Mouse (Mus musculus) ES-E14 (cell line): ENCODE measurements around the gene Gid8. TPM values are rescaled to one million over a fixed set of nuclear protein-coding genes. Genes with fewer than 3 reads are reported as not detected.
A peak's percentile ranks its signal among the peaks of the same experiment; 100 is the strongest.

Experiments
- DNase-seq: peaks from one replicate; pipeline ENCODE4 v3.0.0-alpha.2; 2013; ENCODE audit warnings: low read depth, low spot score
- H3K27ac ChIP-seq: 2 replicates; pipeline ENCODE4 v1.5.1; 2012; ENCODE audit warnings: low read depth, mild to moderate bottlenecking, low read length, moderate library complexity, mixed read lengths; ENCODE audit not compliant: poor library complexity, insufficient read depth, severe bottlenecking
- H3K36me3 ChIP-seq: 2 replicates; pipeline ENCODE4 v1.6.1; 2012; ENCODE audit warnings: mild to moderate bottlenecking, low read length, moderate library complexity, mixed read lengths; ENCODE audit not compliant: control insufficient read depth, poor library complexity, insufficient read depth, severe bottlenecking
- H3K4me1 ChIP-seq, 2 experiments: fragments of 150-350 bp in 1 of 2; sonication (generic) in 1 of 2; 2 replicates each; pipeline ENCODE4 v1.6.1; 2012; ENCODE audit warnings: low read length in 2 of 2, mild to moderate bottlenecking in 1 of 2, mixed read lengths in 1 of 2; ENCODE audit not compliant: control insufficient read depth in 2 of 2, insufficient read depth in 2 of 2, poor library complexity in 1 of 2
- H3K4me3 ChIP-seq, 2 experiments: fragments of 150-350 bp in 1 of 2; sonication (generic) in 1 of 2; 2 replicates each; pipeline ENCODE4 v1.5.1; 2012; ENCODE audit warnings: low read length in 2 of 2, low read depth in 1 of 2, mild to moderate bottlenecking in 1 of 2, mixed read lengths in 1 of 2; ENCODE audit not compliant: insufficient read depth in 1 of 2, poor library complexity in 1 of 2, severe bottlenecking in 1 of 2
- H3K9ac ChIP-seq: 2 replicates; pipeline ENCODE4 v1.6.1; 2012; ENCODE audit warnings: low read depth, mild to moderate bottlenecking, low read length, mixed read lengths; ENCODE audit not compliant: poor library complexity, insufficient read depth, severe bottlenecking
- H3K9me3 ChIP-seq: fragments of 150-350 bp; sonication (generic); 2 replicates; pipeline ENCODE4 v1.6.1; 2012; ENCODE audit warnings: low read depth, mild to moderate bottlenecking, low read length; ENCODE audit not compliant: control insufficient read depth, insufficient read depth
- CHD2 ChIP-seq: IDR thresholded peaks from 2 replicates; pipeline ENCODE4 v1.6.1; 2014; ENCODE audit warnings: mild to moderate bottlenecking, low read depth, low read length, inconsistent platforms
- HCFC1 ChIP-seq: IDR thresholded peaks from 2 replicates; pipeline ENCODE4 v1.6.1; 2012; ENCODE audit warnings: low read length, inconsistent platforms, borderline replicate concordance; ENCODE audit not compliant: insufficient read depth
- MAFK ChIP-seq: IDR thresholded peaks from 2 replicates; pipeline ENCODE4 v1.6.1; 2014; ENCODE audit warnings: mild to moderate bottlenecking, low read depth, low read length, inconsistent platforms; ENCODE audit not compliant: insufficient read depth
- ZC3H11A ChIP-seq: IDR thresholded peaks from 2 replicates; pipeline ENCODE4 v1.6.1; 2012; ENCODE audit warnings: low read depth, mild to moderate bottlenecking, inconsistent platforms, low read length, borderline replicate concordance
- ZNF384 ChIP-seq: IDR thresholded peaks from 2 replicates; pipeline ENCODE4 v1.6.1; 2012; ENCODE audit warnings: low read depth, low read length, inconsistent platforms
- in situ Hi-C, 2 experiments: fragments of 600-800 bp; cut with MboI; formaldehyde crosslinking; loops; one replicate each; pipeline ENCODE4 v1.15.1; 2025; ENCODE audit warnings: low sequenced_read_pairs in 2 of 2, inconsistent platforms in 1 of 2; ENCODE audit not compliant: unreplicated experiment in 2 of 2
- total RNA-seq: library from RNA; depleted of rRNA; stranded (reverse); fragments of 300-350 nt; gene quantifications from 2 replicates; pipeline ENCODE4 v1.2.3, GENCODE M21; 2012

The Gid8 gene
- total RNA-seq, 1 experiment: 57.8 TPM

DNA sequence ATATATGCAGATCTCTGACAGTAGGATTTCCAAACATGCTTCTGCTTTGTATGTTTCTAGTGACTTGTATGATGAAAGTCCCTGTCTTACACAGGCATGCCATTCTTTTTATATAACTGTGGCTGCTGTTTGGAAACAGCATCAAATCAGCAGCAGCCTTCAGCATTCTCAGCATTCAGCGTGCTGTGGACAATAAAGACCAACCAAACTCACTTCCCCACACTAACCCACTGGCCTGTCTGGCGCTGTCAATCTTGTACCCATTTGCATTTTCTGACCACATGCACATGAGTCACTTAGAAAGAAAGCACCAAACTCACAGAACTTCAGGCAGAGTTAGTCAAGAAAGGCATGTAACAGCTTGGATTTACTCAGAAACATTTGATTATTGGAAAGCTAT lies 14.7 kb upstream of the Gid8 start:
- in situ Hi-C loops: no loop called here
- no peak for TF ChIP-seq MAFK
- TF ChIP-seq ZC3H11A: no peak
- TF ChIP-seq ZNF384: no peak
- no peak for TF ChIP-seq HCFC1
- no peak for TF ChIP-seq CHD2
- H3K4me3 ChIP-seq: no peak overlapping the region
- H3K9me3 ChIP-seq: no peaks in the 10 kb centered on the region
- H3K4me1 ChIP-seq: peaks cover 12 to 14% of the 10 kb centered on the region in 2 experiments; a peak in 3 of 4 replicates
- H3K27ac ChIP-seq: no peak overlapping the region
- no peak overlapping the region for H3K9ac ChIP-seq
- DNase-seq: no peak
- peaks cover 11% of the 10 kb centered on the region for H3K36me3 ChIP-seq

DNA sequence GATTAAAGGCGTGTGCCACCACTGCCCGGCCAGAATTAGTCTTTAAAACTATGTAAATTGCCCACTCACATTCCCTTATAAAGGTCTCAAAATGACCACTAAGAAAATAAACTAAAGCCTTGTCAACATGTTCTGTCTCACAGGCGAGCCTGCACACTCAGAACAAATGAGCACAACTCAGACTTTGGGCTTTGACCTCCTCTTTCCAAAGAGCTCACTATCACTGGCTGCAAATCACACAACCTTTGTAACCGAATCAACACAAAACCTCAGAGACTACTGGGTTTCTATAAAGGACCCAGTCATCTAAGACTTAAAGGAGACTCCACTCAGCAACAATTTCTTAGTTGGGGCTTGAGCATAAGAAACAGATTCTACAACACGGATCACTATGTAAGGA lies 9.5 kb upstream of the Gid8 start:
- peak overlapping the region; percentile 73 to 93; a peak in 2 of 4 replicates for H3K4me3 ChIP-seq
- TF ChIP-seq HCFC1: no peak
- no peak for TF ChIP-seq ZC3H11A
- no peak for TF ChIP-seq CHD2
- no peak for TF ChIP-seq MAFK
- no peak for TF ChIP-seq ZNF384
- DNase-seq: no peak
- no peak overlapping the region for H3K27ac ChIP-seq
- no peaks in the 10 kb centered on the region for H3K9me3 ChIP-seq
- H3K9ac ChIP-seq: peak overlapping the region; percentile 90; the same call in 1 of the 2 replicates
- in situ Hi-C loops: no loop called here
- H3K36me3 ChIP-seq: peaks cover 9% of the 10 kb centered on the region; the same call in 1 of the 2 replicates
- peaks cover 10 to 17% of the 10 kb centered on the region in 2 experiments; a peak in 3 of 4 replicates for H3K4me1 ChIP-seq

DNA sequence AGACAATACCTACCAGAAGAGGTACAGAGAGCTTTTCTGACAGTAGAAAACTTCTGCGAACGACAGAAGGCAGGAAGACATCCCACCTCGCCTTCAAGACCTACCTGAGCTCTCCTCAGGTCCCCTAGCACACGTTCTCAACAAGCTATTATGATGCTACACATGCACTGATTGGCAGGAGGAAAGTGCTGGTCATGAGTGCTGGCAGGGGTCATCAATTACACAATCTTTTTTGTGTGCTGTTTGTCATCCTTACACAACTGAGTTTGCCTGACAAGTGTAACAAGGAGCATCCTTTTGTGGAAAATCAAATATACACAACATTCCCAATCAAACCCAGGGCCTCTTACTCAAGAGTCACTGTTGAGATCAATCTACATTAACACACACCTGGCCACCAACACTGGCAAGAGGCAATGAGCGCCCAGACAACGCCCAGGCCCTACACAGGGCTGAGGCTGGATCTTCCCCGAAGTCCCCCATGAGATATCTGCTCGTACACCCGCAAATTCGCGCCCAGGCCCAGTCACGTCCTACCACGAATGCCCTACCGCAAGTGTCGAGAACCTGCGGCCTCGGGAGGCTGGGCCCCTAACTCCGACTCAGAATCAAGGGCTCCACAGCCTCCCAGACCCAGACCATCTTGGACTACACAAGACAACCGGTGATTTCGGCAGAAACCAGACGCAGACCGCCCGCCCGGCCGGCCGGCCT lies 8.7 kb upstream of the Gid8 start:
- Histone ChIP-seq H3K9me3 (no peaks in the 10 kb centered on the region), H3K27ac (peak overlapping the region; percentile 72), H3K4me3 (peak overlapping the region; percentile 73 to 93), H3K9ac (peak overlapping the region; percentile 90), H3K4me1 (peaks cover 10 to 16% of the 10 kb centered on the region in 2 experiments; a peak in 3 of 4 replicates), H3K36me3 (peaks cover 12% of the 10 kb centered on the region; the same call in 1 of the 2 replicates)
- TF ChIP-seq ZNF384 (no peak), CHD2 (no peak), ZC3H11A (no peak), HCFC1 (no peak), MAFK (no peak)
- in situ Hi-C loops: no loop called here
- DNase-seq: no peak

DNA sequence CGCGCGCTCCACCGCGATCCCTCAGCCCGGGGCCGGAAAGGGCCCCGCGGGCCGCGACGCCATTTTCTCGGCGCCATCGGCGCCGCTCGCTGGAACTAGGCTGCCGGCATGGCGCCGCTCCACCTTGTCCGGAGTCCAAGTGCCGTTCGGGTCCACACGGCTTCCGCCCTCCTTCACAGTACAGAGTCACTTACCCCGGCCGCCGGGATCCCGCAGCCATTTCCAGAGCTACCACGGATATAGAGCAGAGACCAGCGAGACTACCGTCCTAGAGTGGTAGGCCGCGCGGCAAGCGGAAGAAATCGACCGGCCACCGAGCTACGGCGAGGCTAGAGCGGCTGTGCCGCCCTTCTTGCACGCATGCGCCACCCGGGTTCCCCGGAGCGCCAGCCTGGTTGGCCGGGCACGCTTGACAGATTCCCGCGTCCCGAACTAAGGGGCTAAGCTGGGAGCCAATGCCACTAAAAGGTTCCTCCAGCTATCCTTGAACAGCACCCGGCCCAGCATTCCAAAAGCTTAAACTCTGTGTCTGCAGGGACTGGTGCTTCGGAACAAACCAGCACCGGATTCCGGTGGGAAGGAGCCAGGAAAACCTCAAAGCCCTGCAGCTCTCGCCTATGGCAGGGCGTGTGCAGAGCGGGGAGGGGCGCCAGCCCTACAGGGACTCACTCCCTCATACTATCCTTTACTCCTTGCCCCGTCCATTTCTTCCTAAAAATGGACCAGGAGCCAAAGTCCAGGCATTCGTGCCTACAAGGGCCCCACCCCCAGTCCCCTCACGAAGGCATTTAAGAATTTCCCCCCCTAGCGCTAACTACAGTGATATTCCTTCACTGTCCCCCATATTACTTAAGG lies 7.9 kb upstream of the Gid8 start:
- Histone ChIP-seq H3K9ac (peak overlapping the region; percentile 90), H3K4me3 (peak overlapping the region; percentile 73 to 93), H3K27ac (peak overlapping the region; percentile 72), H3K9me3 (no peaks in the 10 kb centered on the region), H3K4me1 (peaks cover 10 to 16% of the 10 kb centered on the region in 2 experiments; a peak in 3 of 4 replicates), H3K36me3 (peaks cover 14% of the 10 kb centered on the region)
- DNase-seq: no peak
- TF ChIP-seq ZC3H11A (no peak), HCFC1 (0 out of 2 replicates have a peak, but pooled peaks have one; percentile 21)
- in situ Hi-C loops: no loop called here
